Mouse (Mus musculus) E14TG2a.4 (cell line): ENCODE results near the gene Slc38a9.

Source experiments
- CTCF ChIP-seq: conservative IDR thresholded peaks from 2 replicates; pipeline ENCODE4 v1.5.1; 2014; ENCODE audit warnings: low read length
- NANOG ChIP-seq: IDR thresholded peaks from 2 replicates; pipeline ENCODE4 v1.6.1; 2014; ENCODE audit warnings: borderline replicate concordance, low read length, mixed read lengths
- POU5F1 ChIP-seq: IDR thresholded peaks from 2 replicates; pipeline ENCODE4 v1.6.1; 2014; ENCODE audit warnings: low read length, borderline replicate concordance

GRCm38 (mm10) chr13:112753522-112753921 lies 93.0 kb downstream of the Slc38a9 start:
- TF ChIP-seq CTCF: no peak
- no peak for TF ChIP-seq POU5F1
- TF ChIP-seq NANOG: no peak
